Mouse (Mus musculus) cerebellum, adult 2 months (tissue): ENCODE data around the gene Dock10.

Experiments used
- CTCF ChIP-seq: fragments of 200-500 bp; IDR thresholded peaks from 2 replicates; pipeline ENCODE4 v1.5.1; 2011; ENCODE audit warnings: low read depth, mild to moderate bottlenecking, control low read depth, low read length, moderate library complexity, borderline replicate concordance; ENCODE audit not compliant: insufficient read depth
- POLR2A ChIP-seq: fragments of 200-500 bp; IDR thresholded peaks from 2 replicates; pipeline ENCODE4 v1.6.1; 2011; ENCODE audit warnings: low read length, control low read depth, borderline replicate concordance; ENCODE audit not compliant: insufficient read depth

DNA sequence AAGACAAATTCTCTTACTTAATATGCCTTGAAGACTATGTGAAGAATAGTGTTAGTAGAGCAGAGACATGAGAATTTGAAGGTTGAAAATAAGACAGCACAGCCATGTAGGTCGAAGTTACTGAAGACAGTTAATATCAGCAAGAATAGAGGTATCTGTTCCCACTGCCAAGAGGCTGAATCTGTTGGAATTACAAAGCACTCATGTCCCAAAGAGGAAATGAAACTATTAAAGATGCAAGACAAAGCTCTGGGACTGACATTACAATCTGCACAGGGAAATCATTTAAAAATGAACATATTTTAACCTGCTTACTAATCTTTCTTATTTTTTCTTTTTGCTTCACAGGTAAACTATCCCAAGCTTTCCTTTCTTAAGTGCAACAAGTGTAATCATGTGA, 283.4 kb downstream of the Dock10 start:
- no peak for TF ChIP-seq POLR2A
- no peak for TF ChIP-seq CTCF
